Mouse (Mus musculus): Measurements from ENCODE around the gene Hook2.

GRCm38 (mm10) chr8:84969241-84970134 lies 20.9 kb upstream of the Hook2 start, which contains the start of the genes Gm49661, Prdx2 and Rnaseh2a:
- TF ChIP-seq GATA1 (IDR thresholded peaks at IDR 0.05; ENCODE audit: low read length) (no peak), TAL1 (IDR thresholded peaks at IDR 0.05; ENCODE audit: low read length) (no peak)

Data from erythroblast, embryonic 14.5 days (primary cell).